Mouse (Mus musculus) CH12.LX (cell line): ENCODE data around the gene Nek5. TPM values are rescaled to one million over a fixed set of nuclear protein-coding genes. Genes with fewer than 3 reads are reported as not detected.

ENCODE experiments used
- DNase-seq: peaks from one replicate; pipeline ENCODE4 v3.0.0-alpha.2; 2013; ENCODE audit errors: extremely low read depth
- H3K27ac ChIP-seq: 2 replicates; pipeline ENCODE4 v1.5.1; 2012; ENCODE audit warnings: low read depth, mild to moderate bottlenecking, control low read depth, moderate library complexity; ENCODE audit not compliant: insufficient read depth
- H3K27me3 ChIP-seq: replicated peaks from 2 replicates; pipeline ENCODE3; 2012; ENCODE audit warnings: inconsistent platforms
- H3K36me3 ChIP-seq, 2 experiments: replicated peaks in 1 of 2; 2 replicates each; pipeline versions ENCODE3 to v1.6.1; 2012; ENCODE audit warnings: inconsistent platforms in 1 of 2, low read length in 1 of 2, mild to moderate bottlenecking in 1 of 2, mixed read lengths in 1 of 2, moderate library complexity in 1 of 2; ENCODE audit not compliant: control insufficient read depth in 1 of 2, insufficient read depth in 1 of 2
- H3K4me1 ChIP-seq, 2 experiments: 2 replicates each; pipeline ENCODE4 v1.6.1; 2012; ENCODE audit warnings: inconsistent platforms in 1 of 2, moderate library complexity in 1 of 2; ENCODE audit not compliant: insufficient read depth in 2 of 2, control insufficient read depth in 1 of 2
- H3K4me2 ChIP-seq: 2 replicates; pipeline ENCODE4 v1.6.1; 2012; ENCODE audit warnings: low read depth, mild to moderate bottlenecking, control low read depth; ENCODE audit not compliant: poor library complexity, insufficient read depth, severe bottlenecking
- H3K4me3 ChIP-seq, 3 experiments: fragments of 150-350 bp in 1 of 3; sonication (generic) in 1 of 3; replicated peaks in 1 of 3; 2 replicates each; pipeline versions ENCODE3 to v1.5.1; 2011 to 2012; ENCODE audit warnings: low read depth in 2 of 3, low read length in 2 of 3, mild to moderate bottlenecking in 2 of 3, moderate library complexity in 2 of 3, control low read depth in 1 of 3, improper control_type of control experiment in 1 of 3, inconsistent platforms in 1 of 3, mixed read lengths in 1 of 3; ENCODE audit not compliant: poor library complexity in 1 of 3
- H3K79me2 ChIP-seq: replicated peaks from 2 replicates; pipeline ENCODE4 v1.6.1; 2012; ENCODE audit warnings: mild to moderate bottlenecking, moderate library complexity; ENCODE audit not compliant: control insufficient read depth, poor library complexity, insufficient read depth, severe bottlenecking; ENCODE audit errors: extremely low read depth
- H3K9ac ChIP-seq: 2 replicates; pipeline ENCODE4 v1.6.1; 2012; ENCODE audit warnings: low read depth, mild to moderate bottlenecking, control low read depth, moderate library complexity; ENCODE audit not compliant: insufficient read depth
- H3K9me3 ChIP-seq: replicated peaks from 2 replicates; pipeline ENCODE3; 2012; ENCODE audit warnings: low read length, inconsistent platforms, mixed read lengths
- BHLHE40 ChIP-seq: IDR thresholded peaks from 2 replicates; pipeline ENCODE4 v1.6.1; 2011; ENCODE audit warnings: mild to moderate bottlenecking, low read depth, low read length, improper control_type of control experiment
- CHD1 ChIP-seq: IDR thresholded peaks from 2 replicates; pipeline ENCODE4 v1.6.1; 2012; ENCODE audit warnings: low read depth, low read length, improper control_type of control experiment, inconsistent platforms
- CHD2 ChIP-seq: IDR thresholded peaks from 2 replicates; pipeline ENCODE4 v1.6.1; 2011; ENCODE audit warnings: low read length, improper control_type of control experiment
- CTCF ChIP-seq, 2 experiments: IDR thresholded peaks in 1 of 2; conservative IDR thresholded peaks in 1 of 2; 2 replicates each; pipeline ENCODE4 v1.5.1; 2011 to 2012; ENCODE audit warnings: low read depth in 2 of 2, low read length in 2 of 2, improper control_type of control experiment in 1 of 2, inconsistent platforms in 1 of 2, mild to moderate bottlenecking in 1 of 2, moderate library complexity in 1 of 2
- E2F4 ChIP-seq: IDR thresholded peaks from 2 replicates; pipeline ENCODE4 v1.6.1; 2011; ENCODE audit warnings: low read depth, low read length, improper control_type of control experiment; ENCODE audit not compliant: insufficient replicate concordance
- ETS1 ChIP-seq: conservative IDR thresholded peaks from 2 replicates; pipeline ENCODE4 v1.6.1; 2012; ENCODE audit warnings: low read depth, mild to moderate bottlenecking, inconsistent platforms, low read length, improper control_type of control experiment, moderate library complexity
- GABPA ChIP-seq: IDR thresholded peaks from 2 replicates; pipeline ENCODE4 v1.6.1; 2012; ENCODE audit warnings: low read depth, low read length, improper control_type of control experiment, inconsistent platforms; ENCODE audit not compliant: insufficient replicate concordance
- HCFC1 ChIP-seq: IDR thresholded peaks from 2 replicates; pipeline ENCODE4 v1.6.1; 2012; ENCODE audit warnings: low read depth, mild to moderate bottlenecking, inconsistent platforms, low read length, improper control_type of control experiment
- KAT2A ChIP-seq: IDR thresholded peaks from 2 replicates; pipeline ENCODE4 v1.6.1; 2012; ENCODE audit warnings: low read length, improper control_type of control experiment, inconsistent platforms; ENCODE audit not compliant: insufficient replicate concordance
- MEF2A ChIP-seq: IDR thresholded peaks from 2 replicates; pipeline ENCODE4 v1.6.1; 2014; ENCODE audit warnings: low read depth, mild to moderate bottlenecking, inconsistent platforms, low read length, improper control_type of control experiment, borderline replicate concordance
- MXI1 ChIP-seq: IDR thresholded peaks from 2 replicates; pipeline ENCODE4 v1.6.1; 2011; ENCODE audit warnings: mild to moderate bottlenecking, low read depth, low read length, improper control_type of control experiment
- PAX5 ChIP-seq: IDR thresholded peaks from 2 replicates; pipeline ENCODE4 v1.6.1; 2012; ENCODE audit warnings: low read length, inconsistent platforms, mixed read lengths
- POLR2A ChIP-seq: IDR thresholded peaks from 2 replicates; pipeline ENCODE4 v1.6.1; 2011; ENCODE audit warnings: low read depth, mild to moderate bottlenecking, improper control_type of control experiment, low read length
- POLR2AphosphoS2 ChIP-seq: IDR thresholded peaks from 2 replicates; pipeline ENCODE4 v1.6.1; 2011; ENCODE audit warnings: low read depth, low read length, improper control_type of control experiment
- RCOR1 ChIP-seq: conservative IDR thresholded peaks from 2 replicates; pipeline ENCODE4 v1.6.1; 2012; ENCODE audit warnings: low read depth, mild to moderate bottlenecking, inconsistent platforms, low read length, improper control_type of control experiment
- TBP ChIP-seq: conservative IDR thresholded peaks from 2 replicates; pipeline ENCODE4 v1.6.1; 2011; ENCODE audit warnings: low read depth, low read length, improper control_type of control experiment
- UBTF ChIP-seq: IDR thresholded peaks from 2 replicates; pipeline ENCODE4 v1.6.1; 2012; ENCODE audit warnings: low read depth, mild to moderate bottlenecking, inconsistent platforms, low read length, improper control_type of control experiment, moderate library complexity
- USF2 ChIP-seq: conservative IDR thresholded peaks from 2 replicates; pipeline ENCODE4 v1.6.1; 2011; ENCODE audit warnings: low read depth, low read length, improper control_type of control experiment
- ZC3H11A ChIP-seq: IDR thresholded peaks from 2 replicates; pipeline ENCODE4 v1.6.1; 2012; ENCODE audit warnings: low read depth, mild to moderate bottlenecking, inconsistent platforms, low read length, improper control_type of control experiment
- ZKSCAN1 ChIP-seq: IDR thresholded peaks from 2 replicates; pipeline ENCODE4 v1.6.1; 2012; ENCODE audit warnings: low read depth, inconsistent platforms, low read length, improper control_type of control experiment, borderline replicate concordance
- ZNF384 ChIP-seq: IDR thresholded peaks from 2 replicates; pipeline ENCODE4 v1.6.1; 2012; ENCODE audit warnings: low read depth, low read length, improper control_type of control experiment, inconsistent platforms
- dilution Hi-C: fragments of 300-500 bp; cut with MboI; formaldehyde crosslinking; loops from 2 replicates; pipeline ENCODE4 v1.14.3; 2020; ENCODE audit warnings: low sequenced_read_pairs; ENCODE audit not compliant: extremely low pct_unique_long_range_greater_than_20kb, extremely low pct_ligation_motif_present
- in situ Hi-C: fragments of 300-500 bp; cut with MboI; formaldehyde crosslinking; loops from 3 replicates; pipeline ENCODE4 v1.14.3; 2019; ENCODE audit warnings: low sequenced_read_pairs, low pct_ligation_motif_present, low pct_unique_long_range_greater_than_20kb, mixed read lengths
- polyA plus RNA-seq: library from polyadenylated mRNA; unstranded; fragments of >175 nt; gene quantifications from 2 replicates; pipeline ENCODE4 v1.2.1, GENCODE M21; 2012; ENCODE audit warnings: low read depth; ENCODE audit not compliant: insufficient read length
- total RNA-seq, 2 experiments: library from RNA; depleted of rRNA; stranded (reverse); fragments of 300-350 nt in 1 of 2; fragments of >200 nt in 1 of 2; gene quantifications; 2 replicates each; pipeline ENCODE4 v1.2.3; 2012 to 2014

Gene Nek5
- total and polyA plus RNA-seq, 3 experiments = not detected

DNA sequence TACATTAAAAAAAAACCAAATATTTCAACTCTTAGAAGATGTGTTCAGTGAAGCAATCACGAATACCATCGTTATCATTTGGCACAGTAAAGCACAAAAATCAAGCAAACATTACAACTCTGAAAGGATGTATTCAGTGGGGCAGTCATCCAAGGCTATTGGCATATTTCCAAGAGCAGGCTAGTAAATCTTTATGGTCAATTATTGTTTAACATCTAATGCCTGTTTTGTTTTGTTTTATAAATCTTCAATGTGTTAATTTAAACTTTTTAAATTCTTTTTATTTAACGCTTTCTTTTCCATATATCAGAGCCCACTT is 25.5 kb upstream of the Nek5 start:
- no peak overlapping the region for H3K9ac ChIP-seq
- H3K4me2 ChIP-seq = no peak overlapping the region
- H3K36me3 ChIP-seq = peaks cover 3 to 42% of the 10 kb centered on the region in 2 experiments
- TF ChIP-seq TBP (no peak), HCFC1 (no peak), MEF2A (no peak)
- TF ChIP-seq, all 38 proteins: peak for 0
- dilution Hi-C loops = no loop called here
- in situ Hi-C loops = no loop called here
- no peaks in the 10 kb centered on the region for H3K4me1 ChIP-seq
- H3K79me2 ChIP-seq = no peaks in the 10 kb centered on the region
- H3K9me3 ChIP-seq = no peaks in the 10 kb centered on the region
- H3K27ac ChIP-seq = no peak overlapping the region
- no peak for DNase-seq
- H3K4me3 ChIP-seq = no peak overlapping the region
- no peaks in the 10 kb centered on the region for H3K27me3 ChIP-seq

DNA sequence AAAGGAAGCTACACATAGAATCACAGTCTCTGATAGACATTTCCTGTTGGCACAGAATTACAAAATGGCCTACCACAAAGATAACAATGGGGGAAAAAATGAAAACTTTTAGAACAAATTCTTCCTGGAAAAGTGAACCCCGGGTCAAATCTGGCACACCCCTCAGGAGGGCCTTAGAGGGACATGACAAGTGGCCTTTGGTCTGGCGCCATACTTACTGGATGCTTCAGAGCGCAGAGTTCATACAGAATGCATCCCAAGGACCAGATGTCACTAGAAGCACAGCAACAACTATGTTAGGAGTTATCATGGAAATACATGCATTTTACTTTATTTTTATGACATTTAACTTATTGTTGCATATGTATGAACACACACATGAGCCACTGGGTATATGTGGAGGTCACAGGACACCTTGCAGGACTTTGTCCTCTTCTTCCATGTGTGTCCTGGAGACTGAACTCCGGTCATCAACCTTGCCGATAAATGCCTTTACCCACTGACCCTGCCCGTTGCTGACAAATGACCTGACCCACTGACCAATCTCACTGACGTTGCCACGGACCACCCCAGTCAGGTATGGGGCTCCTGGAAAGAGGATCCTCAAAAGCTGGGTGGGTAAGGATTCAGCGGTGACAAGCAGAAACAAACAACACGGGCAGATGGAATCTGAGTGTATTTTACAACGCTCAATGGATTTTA is 24.9 kb upstream of the Nek5 start:
- TF ChIP-seq KAT2A (no peak), POLR2AphosphoS2 (no peak), ZNF384 (no peak), E2F4 (no peak), BHLHE40 (no peak), MXI1 (no peak), RCOR1 (no peak), CHD2 (no peak), UBTF (no peak), ETS1 (no peak), ZC3H11A (no peak), CHD1 (no peak), CTCF (conservative IDR thresholded peaks at IDR 0.05 in 1 of 2, IDR thresholded peaks at IDR 0.05 in 1 of 2; ENCODE audit: low read depth in 2 of 2, low read length in 2 of 2) (no peak), MEF2A (no peak), USF2 (no peak), PAX5 (no peak), POLR2A (no peak), TBP (no peak), GABPA (no peak), ZKSCAN1 (no peak)
- no peaks in the 10 kb centered on the region for H3K4me1 ChIP-seq
- dilution Hi-C loops = no loop called here
- no peak overlapping the region for H3K27ac ChIP-seq
- no peak for DNase-seq
- no peak overlapping the region for H3K4me3 ChIP-seq
- in situ Hi-C loops = no loop called here
- no peak overlapping the region for H3K4me2 ChIP-seq
- H3K79me2 ChIP-seq = no peaks in the 10 kb centered on the region
- no peaks in the 10 kb centered on the region for H3K27me3 ChIP-seq
- peaks cover 0 to 39% of the 10 kb centered on the region in 2 experiments for H3K36me3 ChIP-seq
- no peak overlapping the region for H3K9ac ChIP-seq
- H3K9me3 ChIP-seq = no peaks in the 10 kb centered on the region
